Mouse (Mus musculus) limb, embryonic 12.5 days (tissue): Measurements from ENCODE around the gene Rabgap1l. TPM values are rescaled to one million over a fixed set of nuclear protein-coding genes. Genes with fewer than 3 reads are reported as not detected.

Experiments
- ATAC-seq: fragments of 200-750 bp; cut with Nextera tagmentation; 2 replicates; pipeline ENCODE4 v1.8.0; 2017; ENCODE audit warnings: low read depth, moderate TSS enrichment; ENCODE audit not compliant: insufficient number of reproducible peaks, insufficient read depth, low FRiP score, low TSS enrichment
- H3K27ac ChIP-seq: fragments of 300-500 bp; sonication (generic); 2 replicates; pipeline ENCODE4 v1.5.1; 2016; ENCODE audit warnings: mild to moderate bottlenecking, moderate library complexity
- H3K27me3 ChIP-seq: fragments of 300-500 bp; sonication (generic); 2 replicates; pipeline ENCODE4 v1.6.1; 2016; ENCODE audit warnings: mild to moderate bottlenecking, moderate library complexity
- H3K36me3 ChIP-seq: fragments of 300-500 bp; sonication (generic); 2 replicates; pipeline ENCODE4 v1.6.1; 2016; ENCODE audit warnings: mild to moderate bottlenecking, moderate library complexity
- H3K4me1 ChIP-seq: fragments of 300-500 bp; sonication (generic); replicated peaks from 2 replicates; pipeline ENCODE4 v1.6.1; 2016
- H3K4me2 ChIP-seq: fragments of 300-500 bp; sonication (generic); 2 replicates; pipeline ENCODE4 v1.6.1; 2016; ENCODE audit warnings: mild to moderate bottlenecking, moderate library complexity
- H3K4me3 ChIP-seq: fragments of 300-500 bp; sonication (generic); replicated peaks from 2 replicates; pipeline ENCODE4 v1.5.1; 2016; ENCODE audit warnings: mild to moderate bottlenecking
- H3K9ac ChIP-seq: fragments of 300-500 bp; sonication (generic); replicated peaks from 2 replicates; pipeline ENCODE4 v1.6.1; 2016; ENCODE audit warnings: mild to moderate bottlenecking, moderate library complexity
- H3K9me3 ChIP-seq: fragments of 300-500 bp; sonication (generic); 2 replicates; pipeline ENCODE4 v1.6.1; 2016; ENCODE audit warnings: mild to moderate bottlenecking, moderate library complexity
- whole genome bisulfite sequencing: fragments of 180-500 bp; shearing (Covaris S2); methylation state at CpG from one replicate; pipeline ENCODE4 v1.1.7; 2016; 5-methylcytosine and 5-hydroxymethylcytosine counted together
- polyA plus RNA-seq: library from polyadenylated mRNA; unstranded; fragments of >200 nt; fragmentation: Nextera tagmentation; extraction: Ambion mirVana; gene quantifications from 2 replicates; pipeline ENCODE4 v1.2.1, GENCODE M21; 2016

The Rabgap1l gene
- polyA plus RNA-seq, 1 experiment from 2014 or later = 17.3 TPM

DNA sequence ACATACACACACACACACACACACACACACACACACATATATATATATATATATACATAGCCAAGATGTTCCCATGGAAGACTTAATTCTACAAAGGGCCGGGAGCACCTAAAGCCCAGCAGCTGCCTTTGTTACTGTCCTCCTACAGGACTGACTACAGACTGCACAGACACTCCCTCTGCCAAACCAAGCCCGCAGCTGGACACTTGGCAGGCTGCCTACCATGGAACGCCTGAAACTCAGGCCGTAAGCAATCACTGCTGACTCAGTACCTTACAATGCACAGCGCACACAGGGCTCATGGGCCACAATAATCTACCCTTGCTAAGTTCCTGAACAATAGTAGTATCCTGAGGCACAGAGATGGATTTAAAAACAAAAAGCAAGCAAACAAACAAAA is 261.6 kb downstream of the Rabgap1l start:
- Histone ChIP-seq H3K27ac (no peak overlapping the region), H3K4me1 (no peaks in the 10 kb centered on the region), H3K4me3 (no peak overlapping the region), H3K9ac (no peak overlapping the region), H3K36me3 (no peaks in the 10 kb centered on the region), H3K27me3 (no peaks in the 10 kb centered on the region), H3K9me3 (no peaks in the 10 kb centered on the region), H3K4me2 (no peak overlapping the region)
- ATAC-seq = peak; percentile 52; the same call in 1 of the 2 replicates
- 65% methylated on average over 5 of the region's 5 CpGs for WGBS

- Histone ChIP-seq H3K27ac (no peak overlapping the region), H3K4me2 (no peak overlapping the region), H3K27me3 (no peaks in the 10 kb centered on the region), H3K9me3 (no peaks in the 10 kb centered on the region), H3K4me1 (0 out of 2 replicates have a peak, but pooled peaks cover 3% of the 10 kb centered on the region), H3K36me3 (no peaks in the 10 kb centered on the region), H3K4me3 (no peak overlapping the region), H3K9ac (no peak overlapping the region)
- 67% methylated on average over 3 of the region's 3 CpGs for WGBS
- ATAC-seq = no peak
Measured at GRCm38 (mm10) chr1:160521918-160522317, 271.1 kb downstream of the Rabgap1l start.

DNA sequence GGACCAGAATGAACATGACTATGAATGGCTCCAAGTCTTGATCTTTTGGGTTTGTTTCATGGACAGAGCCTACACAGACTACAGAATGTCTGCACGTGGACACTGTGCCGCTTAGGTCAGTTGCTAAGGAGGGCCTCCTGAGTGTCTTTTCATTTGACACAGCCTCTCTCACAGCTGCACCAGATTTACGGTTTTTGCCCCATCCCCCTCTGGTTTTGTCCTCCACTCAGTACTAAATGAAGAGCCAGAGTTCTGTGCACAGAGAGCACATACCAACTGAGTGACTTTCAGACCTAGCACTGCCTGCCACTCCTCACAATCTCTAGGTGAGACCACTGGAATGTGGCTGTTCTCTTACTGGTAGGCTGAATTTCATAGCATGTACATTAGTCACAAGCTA is 272.3 kb downstream of the Rabgap1l start:
- Histone ChIP-seq H3K9ac (no peak overlapping the region), H3K36me3 (no peaks in the 10 kb centered on the region), H3K9me3 (no peaks in the 10 kb centered on the region), H3K27me3 (no peaks in the 10 kb centered on the region), H3K27ac (no peak overlapping the region), H3K4me3 (no peak overlapping the region), H3K4me1 (0 out of 2 replicates have a peak, but pooled peaks cover 3% of the 10 kb centered on the region), H3K4me2 (no peak overlapping the region)
- 39% methylated on average over 3 of the region's 3 CpGs for WGBS
- no peak for ATAC-seq

DNA sequence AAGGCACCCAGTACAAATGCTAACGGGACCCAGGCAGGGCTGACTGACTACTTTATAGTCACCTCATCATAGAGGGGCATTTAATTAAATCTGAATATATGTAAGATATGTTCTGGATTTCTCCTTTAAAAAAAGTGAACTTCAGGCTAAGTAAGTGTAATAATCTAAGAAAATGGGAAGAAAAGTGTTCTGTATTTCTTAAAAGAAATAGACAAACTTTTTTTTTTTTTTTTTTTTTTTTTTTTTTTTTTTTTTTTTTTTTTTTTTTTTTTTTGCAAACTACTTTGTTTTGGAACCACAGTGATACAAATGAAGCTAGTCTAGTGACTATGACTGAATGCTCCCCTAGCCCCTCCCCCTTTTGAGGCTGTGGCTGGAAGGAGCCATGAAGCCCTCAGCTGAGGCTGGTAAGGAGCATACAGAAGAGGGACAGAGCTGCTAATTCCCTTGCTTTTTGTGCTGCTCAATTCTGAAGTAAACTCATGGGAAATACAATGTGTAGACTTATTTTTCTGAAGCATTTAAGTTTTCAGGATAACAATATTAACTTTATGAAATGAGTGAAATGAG is 273.0 kb downstream of the Rabgap1l start:
- H3K27ac ChIP-seq = no peak overlapping the region
- no peak for ATAC-seq

GRCm38 (mm10) chr1:160518552-160518951 is 274.5 kb downstream of the Rabgap1l start:
- Histone ChIP-seq H3K4me1 (0 out of 2 replicates have a peak, but pooled peaks cover 3% of the 10 kb centered on the region), H3K9me3 (no peaks in the 10 kb centered on the region), H3K27me3 (no peaks in the 10 kb centered on the region), H3K4me3 (no peak overlapping the region), H3K27ac (no peak overlapping the region), H3K4me2 (no peak overlapping the region), H3K36me3 (no peaks in the 10 kb centered on the region), H3K9ac (no peak overlapping the region)
- WGBS = 83% methylated on average over 4 of the region's 4 CpGs
- no peak for ATAC-seq

More for the DNA sequence above, 273.0 kb downstream of the Rabgap1l start:
- 64% methylated on average over 1 of the region's 1 CpGs for WGBS
- Histone ChIP-seq H3K27me3 (no peaks in the 10 kb centered on the region), H3K4me2 (no peak overlapping the region), H3K9me3 (no peaks in the 10 kb centered on the region), H3K4me3 (no peak overlapping the region), H3K36me3 (no peaks in the 10 kb centered on the region), H3K4me1 (0 out of 2 replicates have a peak, but pooled peaks cover 3% of the 10 kb centered on the region), H3K9ac (no peak overlapping the region)

DNA sequence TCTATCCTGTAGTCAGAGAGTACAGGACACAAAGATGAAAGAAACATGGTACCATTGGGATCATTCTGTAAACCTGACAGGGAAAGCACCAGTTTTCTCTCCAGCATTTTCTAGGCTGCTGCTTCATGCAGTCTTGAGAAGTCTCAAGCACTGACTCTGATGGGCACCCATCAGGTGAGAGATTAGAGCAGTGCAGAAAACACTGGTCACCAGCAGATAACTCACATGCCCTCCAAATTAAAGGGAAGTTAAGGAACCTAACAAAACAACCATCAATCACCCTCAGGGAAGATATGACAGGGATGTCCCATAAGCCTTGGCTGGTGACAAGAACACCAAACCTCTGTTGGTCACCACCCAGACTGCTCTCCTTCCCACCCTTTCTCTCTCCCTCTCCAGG is 285.2 kb downstream of the Rabgap1l start:
- Histone ChIP-seq H3K4me2 (no peak overlapping the region), H3K4me1 (no peaks in the 10 kb centered on the region), H3K36me3 (no peaks in the 10 kb centered on the region), H3K9me3 (no peaks in the 10 kb centered on the region), H3K27ac (no peak overlapping the region), H3K4me3 (no peak overlapping the region), H3K9ac (no peak overlapping the region), H3K27me3 (no peaks in the 10 kb centered on the region)
- ATAC-seq = no peak

DNA sequence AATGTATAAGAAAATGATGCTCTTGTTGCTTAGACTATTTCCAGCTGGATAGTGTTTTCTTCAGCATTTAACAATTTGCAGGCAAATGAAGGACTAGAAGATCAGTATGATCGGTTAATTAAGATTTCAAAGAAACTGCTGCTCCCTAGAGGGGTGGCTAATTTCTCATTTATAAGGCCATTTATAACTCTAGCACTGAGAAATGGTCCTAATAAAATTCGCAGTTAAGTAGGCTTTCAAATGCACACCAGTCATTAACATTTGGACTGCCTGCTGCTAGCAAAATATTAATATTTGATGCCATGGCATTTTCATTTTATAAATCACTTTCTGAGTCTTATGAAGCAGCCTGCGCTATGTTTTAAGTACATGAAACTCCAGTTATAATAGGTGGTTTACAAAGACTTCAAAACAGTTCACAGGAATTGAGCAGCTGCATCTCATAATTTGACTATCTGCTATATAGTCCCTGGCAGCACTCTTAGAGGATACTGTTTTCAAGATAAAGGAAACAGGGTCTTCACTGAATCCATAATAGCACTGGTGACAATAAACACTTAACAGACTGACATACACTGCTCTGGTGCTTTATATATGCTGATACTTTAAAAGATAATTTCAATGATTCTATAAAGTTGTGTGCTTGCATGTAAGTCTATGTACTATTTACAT is 296.0 kb downstream of the Rabgap1l start:
- Histone ChIP-seq H3K27me3 (no peaks in the 10 kb centered on the region), H3K27ac (no peak overlapping the region), H3K4me1 (peaks cover 4% of the 10 kb centered on the region; the same call in 1 of the 2 replicates), H3K9ac (no peak overlapping the region), H3K4me3 (no peak overlapping the region), H3K4me2 (no peak overlapping the region), H3K36me3 (no peaks in the 10 kb centered on the region), H3K9me3 (no peaks in the 10 kb centered on the region)
- 57% methylated on average over 3 of the region's 3 CpGs for WGBS
- no peak for ATAC-seq

- WGBS = 72% methylated on average over 3 of the region's 3 CpGs
- H3K9me3 ChIP-seq = no peaks in the 10 kb centered on the region
- H3K36me3 ChIP-seq = no peaks in the 10 kb centered on the region
- no peak overlapping the region for H3K27ac ChIP-seq
- ATAC-seq = no peak
- no peaks in the 10 kb centered on the region for H3K27me3 ChIP-seq
- H3K4me1 ChIP-seq = no peaks in the 10 kb centered on the region
- no peak overlapping the region for H3K4me3 ChIP-seq
- no peak overlapping the region for H3K9ac ChIP-seq
- no peak overlapping the region for H3K4me2 ChIP-seq
Measured at GRCm38 (mm10) chr1:160485731-160486130, 307.3 kb downstream of the Rabgap1l start.

DNA sequence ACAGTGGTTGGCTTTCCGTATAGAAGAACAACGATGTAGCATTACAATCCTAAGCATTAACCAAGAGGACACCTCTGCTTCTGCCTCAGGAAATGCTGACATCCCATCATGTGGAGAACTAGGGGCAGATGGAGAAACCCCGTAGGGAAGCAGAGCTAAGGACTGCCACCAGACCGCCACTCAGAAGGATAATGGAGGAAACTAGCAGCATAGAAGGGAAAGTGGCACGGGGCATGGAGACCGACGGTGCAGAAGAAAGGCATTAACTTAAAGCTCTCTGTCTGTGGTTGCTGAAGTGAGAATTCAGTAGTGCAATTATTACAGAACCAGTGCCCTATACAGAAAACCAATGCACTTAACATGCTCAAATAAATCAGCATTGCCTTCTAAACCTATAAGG is 308.0 kb downstream of the Rabgap1l start:
- Histone ChIP-seq H3K9me3 (no peaks in the 10 kb centered on the region), H3K27ac (no peak overlapping the region), H3K9ac (no peak overlapping the region), H3K4me2 (no peak overlapping the region), H3K4me1 (no peaks in the 10 kb centered on the region), H3K36me3 (no peaks in the 10 kb centered on the region), H3K4me3 (no peak overlapping the region), H3K27me3 (no peaks in the 10 kb centered on the region)
- ATAC-seq = no peak
- WGBS = 90% methylated on average over 7 of the region's 7 CpGs

- H3K9me3 ChIP-seq = no peaks in the 10 kb centered on the region
- ATAC-seq = no peak
- H3K4me2 ChIP-seq = no peak overlapping the region
- no peaks in the 10 kb centered on the region for H3K36me3 ChIP-seq
- no peaks in the 10 kb centered on the region for H3K4me1 ChIP-seq
- no peak overlapping the region for H3K27ac ChIP-seq
- 89% methylated on average over 2 of the region's 2 CpGs for WGBS
- H3K4me3 ChIP-seq = no peak overlapping the region
- H3K9ac ChIP-seq = no peak overlapping the region
- H3K27me3 ChIP-seq = no peaks in the 10 kb centered on the region
Measured at GRCm38 (mm10) chr1:160481643-160482042, 311.4 kb downstream of the Rabgap1l start.

DNA sequence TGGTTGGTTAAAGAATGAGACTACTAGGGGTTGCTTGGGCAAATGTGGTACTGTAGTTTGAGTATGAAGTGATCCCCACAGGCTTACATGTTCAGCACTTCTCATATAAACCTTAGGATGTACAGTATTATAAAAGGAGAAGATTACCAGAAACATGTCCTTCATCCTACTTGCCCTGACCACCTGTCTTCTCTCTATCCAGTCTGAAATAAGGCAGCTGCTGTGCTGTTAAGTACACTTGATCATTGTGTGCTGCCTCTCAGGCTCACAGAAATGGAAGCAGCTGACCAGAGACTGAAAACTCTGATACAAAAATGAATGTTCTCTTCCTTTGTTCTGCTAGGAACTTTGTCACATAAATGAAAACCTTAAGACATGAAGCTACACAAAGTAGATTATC is 325.6 kb downstream of the Rabgap1l start:
- no peaks in the 10 kb centered on the region for H3K9me3 ChIP-seq
- H3K4me1 ChIP-seq = no peaks in the 10 kb centered on the region
- no peak for ATAC-seq
- no peak overlapping the region for H3K9ac ChIP-seq
- H3K4me2 ChIP-seq = no peak overlapping the region
- no peak overlapping the region for H3K4me3 ChIP-seq
- H3K27me3 ChIP-seq = no peaks in the 10 kb centered on the region
- no peak overlapping the region for H3K27ac ChIP-seq
- H3K36me3 ChIP-seq = no peaks in the 10 kb centered on the region

DNA sequence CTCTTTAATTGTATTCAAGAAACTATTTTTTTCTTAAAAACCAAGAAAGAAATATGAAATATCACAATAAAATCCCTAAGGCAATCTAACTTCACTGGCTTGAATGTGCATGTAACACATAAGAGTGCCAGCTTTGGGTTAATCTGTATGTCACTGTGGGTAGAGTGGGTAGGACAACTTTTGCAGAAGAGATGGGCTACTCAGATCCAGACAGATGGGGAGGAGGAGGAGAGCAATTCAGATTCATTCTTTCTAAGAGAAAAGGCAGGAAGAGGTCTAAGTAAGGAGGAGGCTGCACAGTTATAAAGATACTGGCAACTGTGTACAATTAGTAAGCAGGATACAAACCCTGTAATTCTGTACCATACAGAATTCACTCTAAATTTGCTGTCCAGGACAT is 327.8 kb downstream of the Rabgap1l start:
- H3K36me3 ChIP-seq = no peaks in the 10 kb centered on the region
- H3K4me3 ChIP-seq = no peak overlapping the region
- ATAC-seq = no peak

More for the DNA sequence above, 327.8 kb downstream of the Rabgap1l start:
- H3K27me3 ChIP-seq = no peaks in the 10 kb centered on the region
- no peaks in the 10 kb centered on the region for H3K9me3 ChIP-seq
- H3K4me1 ChIP-seq = no peaks in the 10 kb centered on the region
- H3K9ac ChIP-seq = no peak overlapping the region
- H3K27ac ChIP-seq = no peak overlapping the region
- no peak overlapping the region for H3K4me2 ChIP-seq
